Mouse (Mus musculus) spleen, postnatal 14 days (tissue): ENCODE data around the gene Zfp46.

Source experiments
- DNase-seq, 2 experiments: peaks; one replicate each; pipeline ENCODE4 v3.0.0; 2021 to 2022; ENCODE audit warnings: low spot score in 2 of 2

Zfp46 gene

GRCm38 (mm10) chr4:136311042-136311999 is 26.8 kb downstream of the Zfp46 start:
- DNase-seq, result peak; percentile 71 to 74

GRCm38 (mm10) chr4:136312616-136313015 is 28.1 kb downstream of the Zfp46 start:
- no peak for DNase-seq

GRCm38 (mm10) chr4:136317667-136318066 is 33.2 kb downstream of the Zfp46 start:
- no peak for DNase-seq

- DNase-seq, result no peak
These were observed 35.5 kb downstream of the Zfp46 start for GRCm38 (mm10) chr4:136320016-136320415.

GRCm38 (mm10) chr4:136324226-136324625 is 39.7 kb downstream of the Zfp46 start:
- DNase-seq, result no peak

- DNase-seq, result no peak
These were observed 42.8 kb downstream of the Zfp46 start for GRCm38 (mm10) chr4:136327238-136327637.

GRCm38 (mm10) chr4:136328115-136328514 is 43.6 kb downstream of the Zfp46 start:
- no peak for DNase-seq

GRCm38 (mm10) chr4:136331709-136332108 is 47.2 kb downstream of the Zfp46 start:
- no peak for DNase-seq

- DNase-seq, result no peak
These were observed 48.7 kb downstream of the Zfp46 start for GRCm38 (mm10) chr4:136333191-136333590.

GRCm38 (mm10) chr4:136335065-136335464 is 50.6 kb downstream of the Zfp46 start:
- DNase-seq, result no peak

- no peak for DNase-seq
These were observed 52.6 kb downstream of the Zfp46 start for GRCm38 (mm10) chr4:136337129-136337528.
